ENCODE assay signal across 10 mouse cellular contexts in genomic region chr7:64357405-64357804, GRCm38 (mm10). TPM values are rescaled to one million over a fixed set of nuclear protein-coding genes. Genes with fewer than 3 reads are reported as not detected.
DNase-seq lines count a peak whose midpoint lies in the region.
"Had no signal": no experiment of that assay in that cellular context is flagged by ENCODE, and none has a peak within 500 bp of the region (broad histone marks: within the 10 kb centered on the region; RNA-seq: fewer than 3 reads in every experiment).

No protein-coding gene starts in this region.

- H3K4me1 ChIP-seq in heart, embryonic 10.5 days, result no peaks in the 10 kb centered on the region
- H3K4me1 ChIP-seq: limb, embryonic 12.5 days had no signal

- 90% methylated on average over 9 of the region's 9 CpGs for WGBS in heart, embryonic 10.5 days

- H3K27me3 ChIP-seq in heart, embryonic 10.5 days (ENCODE audit: insufficient read depth, poor library complexity, severe bottlenecking), result no peaks in the 10 kb centered on the region
- H3K27me3 ChIP-seq: CH12.LX; limb, embryonic 12.5 days had no signal

- H3K36me3 ChIP-seq in heart, embryonic 10.5 days, result peaks cover 61% of the 10 kb centered on the region

- H3K4me3 ChIP-seq in heart, embryonic 10.5 days, result no peak overlapping the region
- H3K4me3 ChIP-seq: limb, embryonic 12.5 days had no signal

- intact Hi-C loops in heart, postnatal 10 days (cut with DNase I), result no loop called here
- intact Hi-C loops in left cerebral cortex, postnatal 10 days (cut with DNase I), result no loop called here

- no peaks in the 10 kb centered on the region for H3K9me3 ChIP-seq in heart, embryonic 10.5 days
- H3K9me3 ChIP-seq: limb, embryonic 12.5 days had no signal

- no peak overlapping the region for H3K27ac ChIP-seq in heart, embryonic 10.5 days
- H3K27ac ChIP-seq: limb, embryonic 12.5 days had no signal

- peak; percentile 59 to 82 for DNase-seq in heart, adult 18-20 months
- DNase-seq in heart, embryonic 10.5 days (ENCODE audit: low spot score), result no peak
- DNase-seq in adrenal gland, postnatal 14 days, result peak; percentile 88
- DNase-seq in heart, postnatal 10 days, result peak; percentile 21 to 35
- peak; percentile 43 to 79 for DNase-seq in left cerebral cortex, postnatal 10 days (ENCODE audit: extremely low spot score in 1 of 2, low spot score in 2 of 2)
- peak; percentile 49 to 53 for DNase-seq in right cerebral cortex, postnatal 36 days (ENCODE audit: low spot score in 2 of 2)
- DNase-seq in thymus, adult 18-20 months, result no peak
- no peak for DNase-seq in thymus, postnatal 25 days

RNA-seq across cellular contexts. Expression of gene Fan1, which starts 16.5 kb away (rescaled TPM):
- total RNA-seq in heart, adult 18-20 months (2021), result 10 to 100 TPM in 1 of 2 experiments, 1 to 10 TPM in 1; 8.9 to 10.1 TPM
- 5.3 and 6.6 TPM in 2 replicates for polyA plus RNA-seq in heart, embryonic 10.5 days (2016; fragmentation: Nextera tagmentation; extraction: Ambion mirVana)
- 7.5 and 9.8 TPM in 2 replicates for total RNA-seq in adrenal gland, postnatal 14 days (2021)
- total RNA-seq in heart, postnatal 10 days (2021), result 1 to 10 TPM; 7.4 to 7.8 TPM
- 1 to 10 TPM; 8.4 to 8.7 TPM for total RNA-seq in left cerebral cortex, postnatal 10 days (2021)

RNA-seq across cellular contexts. Expression of gene Mphosph10, which starts 34.7 kb away (rescaled TPM):
- total RNA-seq in heart, adult 18-20 months (2021), result 10 to 100 TPM; 11.9 to 13.5 TPM
- 30.8 and 47.8 TPM in 2 replicates for polyA plus RNA-seq in heart, embryonic 10.5 days (2016; fragmentation: Nextera tagmentation; extraction: Ambion mirVana)
- 29.0 and 29.2 TPM in 2 replicates for total RNA-seq in adrenal gland, postnatal 14 days (2021)
- total RNA-seq in heart, postnatal 10 days (2021), result 10 to 100 TPM; 14.1 to 14.9 TPM
- total RNA-seq in left cerebral cortex, postnatal 10 days (2021), result 10 to 100 TPM; 18.5 to 18.6 TPM

RNA-seq across cellular contexts. Expression of gene Mcee, which starts 35.0 kb away (rescaled TPM):
- 100 to 1,000 TPM; 169 to 199 TPM for total RNA-seq in heart, adult 18-20 months (2021)
- 58.2 and 73.7 TPM in 2 replicates for polyA plus RNA-seq in heart, embryonic 10.5 days (2016; fragmentation: Nextera tagmentation; extraction: Ambion mirVana)
- 151 and 154 TPM in 2 replicates for total RNA-seq in adrenal gland, postnatal 14 days (2021)
- 100 to 1,000 TPM; 132 TPM for total RNA-seq in heart, postnatal 10 days (2021)
- 10 to 100 TPM; 35.1 to 38.9 TPM for total RNA-seq in left cerebral cortex, postnatal 10 days (2021)

Comparison
In these comparisons a context has a peak if more than half of its experiments do, and no peak if none do; other contexts are left out.
1. DNase-seq: peak in heart, adult 18-20 months (2 of 2), adrenal gland, postnatal 14 days (single experiment), heart, postnatal 10 days (2 of 2), left cerebral cortex, postnatal 10 days (2 of 2) and right cerebral cortex, postnatal 36 days (2 of 2); none in heart, embryonic 10.5 days (single experiment), thymus, adult 18-20 months (0 of 2) and thymus, postnatal 25 days (single experiment).